Mouse (Mus musculus) layer of hippocampus, postnatal 14 days (tissue): ENCODE data around the gene Cbx5. TPM values are rescaled to one million over a fixed set of nuclear protein-coding genes. Genes with fewer than 3 reads are reported as not detected.

ENCODE experiments used
- DNase-seq, 2 experiments: peaks; one replicate each; pipeline ENCODE4 v3.0.0; 2021 to 2022; ENCODE audit warnings: low spot score in 2 of 2, mixed read lengths in 1 of 2
- total RNA-seq, 2 experiments: library from RNA; stranded (reverse); gene quantifications; 2 replicates each; pipeline ENCODE4 v1.2.3; 2021

The Cbx5 gene
- total RNA-seq, 2 experiments from 2014 or later: 155 to 158 TPM

DNA sequence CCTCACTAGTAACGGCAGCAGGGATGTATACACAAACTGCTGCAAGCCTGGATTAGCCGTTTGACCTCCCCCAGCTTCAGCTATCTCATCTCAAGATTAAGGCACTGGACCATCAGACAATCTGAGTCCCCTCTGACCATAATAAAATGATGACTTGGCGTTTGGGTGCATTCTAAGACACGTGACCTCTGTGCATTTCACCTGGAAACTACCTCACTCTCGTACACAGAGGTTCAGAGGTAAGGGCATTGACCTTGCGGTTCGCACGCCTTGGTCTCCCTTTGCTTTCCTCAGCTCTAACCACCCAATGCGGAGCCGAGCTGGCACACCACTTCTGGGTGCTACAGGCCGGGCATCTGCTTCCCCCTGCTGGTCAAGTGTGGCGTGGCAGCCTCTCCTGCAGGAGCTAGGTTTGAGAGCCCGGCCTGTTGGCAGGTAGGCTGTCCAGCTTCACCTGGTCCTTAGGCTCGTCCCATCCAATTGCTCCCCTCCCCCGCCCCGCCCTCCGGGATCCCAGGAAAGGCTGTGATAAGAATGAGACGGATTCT lies 62.7 kb downstream of the Cbx5 start:
- peak; percentile 86 to 91 for DNase-seq

DNA sequence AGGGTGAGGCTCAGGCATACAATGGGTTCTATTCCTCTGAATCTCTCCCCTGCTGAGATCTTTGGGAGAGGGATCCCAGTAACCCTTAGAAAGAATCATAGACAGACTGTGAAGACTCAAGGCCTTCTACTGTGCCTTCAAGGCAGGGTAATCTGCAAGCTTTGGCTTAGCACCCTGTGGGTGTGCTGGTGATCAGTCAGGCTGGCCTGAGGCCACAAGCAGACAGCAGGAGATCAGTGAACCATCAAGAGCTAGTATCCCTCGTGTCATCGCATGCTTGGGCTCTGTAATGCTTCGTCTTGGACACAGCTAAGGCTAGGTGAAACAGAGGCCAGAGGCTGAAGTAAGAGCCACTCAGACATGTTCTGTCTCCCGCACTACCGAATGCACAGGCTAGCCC lies 66.4 kb downstream of the Cbx5 start:
- no peak for DNase-seq

DNA sequence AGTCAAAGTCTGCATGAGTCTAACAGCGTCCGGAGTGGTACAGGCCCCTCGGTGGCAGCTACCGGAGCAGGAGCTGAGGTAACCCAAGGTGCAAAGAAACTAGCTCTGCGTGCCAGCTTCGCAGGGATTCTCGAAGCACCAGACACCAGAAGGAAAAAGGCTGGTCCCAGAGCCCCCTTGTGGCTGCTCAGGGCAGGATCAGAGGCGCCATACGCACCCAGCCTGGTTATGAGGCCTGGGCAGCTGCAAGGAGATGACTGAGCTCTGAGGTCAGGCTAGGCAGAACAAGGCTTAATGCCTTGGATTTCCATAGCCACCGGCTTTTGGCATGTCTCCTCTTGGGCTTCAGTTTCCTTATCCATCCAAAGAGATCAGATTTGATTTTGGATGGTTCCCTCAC lies 67.1 kb downstream of the Cbx5 start:
- DNase-seq: peak in 1 of 2 experiments; percentile 41

DNA sequence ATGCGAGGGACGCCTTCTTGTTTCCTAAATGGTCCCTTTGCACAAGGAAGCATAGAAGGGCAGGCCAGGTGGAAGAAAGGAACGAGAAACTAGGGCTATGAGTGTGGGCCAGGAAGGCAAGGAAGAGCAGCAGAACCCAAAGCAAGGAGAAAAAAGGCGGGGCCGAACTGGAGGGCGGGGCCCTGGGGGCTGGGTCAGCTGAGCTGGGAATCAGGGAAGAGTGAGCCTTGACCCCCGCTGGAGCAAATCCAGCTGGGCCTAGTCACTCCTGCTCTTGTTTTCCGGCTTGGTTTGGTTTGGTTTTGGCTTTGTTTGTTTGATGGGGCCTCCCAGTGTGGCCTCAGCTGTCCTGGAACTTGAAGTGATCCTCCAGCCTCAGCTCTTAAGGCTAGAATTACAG lies 68.3 kb downstream of the Cbx5 start:
- no peak for DNase-seq

DNA sequence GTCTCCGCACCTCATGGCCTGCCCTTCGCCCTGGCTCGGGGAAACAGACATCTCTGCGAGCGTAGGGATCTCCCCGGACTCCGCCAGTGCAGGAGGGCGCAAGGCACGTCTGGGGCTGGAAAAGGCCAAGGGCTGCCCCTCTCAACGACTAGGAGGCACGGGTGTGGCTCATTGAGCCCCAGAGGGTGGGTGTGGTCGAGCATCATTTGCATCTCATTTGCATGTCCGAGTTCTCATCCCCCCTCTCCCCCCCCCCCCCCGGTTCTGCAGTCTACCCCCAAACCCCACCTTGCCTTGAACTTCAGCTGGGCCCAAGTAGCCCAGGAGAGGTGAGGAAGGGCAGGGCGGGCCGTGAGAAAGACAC lies 69.3 kb downstream of the Cbx5 start:
- DNase-seq: no peak

DNA sequence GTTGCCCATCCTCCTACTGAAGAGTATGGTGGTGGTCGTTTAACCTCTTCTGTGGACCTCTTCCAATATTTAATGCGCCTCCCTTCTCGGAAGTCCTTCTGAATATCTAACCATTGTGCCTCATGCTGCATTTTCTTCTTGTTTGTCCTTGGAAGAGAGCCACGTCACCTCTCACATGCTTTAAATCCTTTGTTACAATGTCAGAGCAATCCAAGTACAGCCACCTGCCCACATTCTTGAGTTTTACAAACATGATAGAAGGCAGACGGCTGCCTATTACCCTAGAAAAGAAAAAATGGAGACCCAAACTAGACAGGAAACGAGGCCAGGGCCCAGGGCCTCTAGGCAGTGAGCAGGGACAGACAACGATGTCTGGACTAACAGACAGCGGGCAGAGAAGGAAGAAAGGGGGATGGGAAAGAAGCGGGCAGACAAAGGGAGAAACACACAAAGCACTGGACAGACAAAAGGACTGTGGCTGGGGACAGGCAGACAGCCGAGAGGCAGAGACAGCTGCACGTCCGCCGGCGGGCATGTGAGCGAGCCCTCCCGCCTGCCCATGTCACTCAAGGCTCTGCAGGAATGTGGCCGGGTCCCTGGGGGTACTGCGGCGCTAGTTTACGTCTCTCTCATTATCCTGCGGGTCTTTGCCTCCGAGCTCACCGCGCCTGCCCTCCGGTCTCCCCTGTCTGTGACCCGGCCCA lies 69.9 kb downstream of the Cbx5 start:
- DNase-seq: no peak

DNA sequence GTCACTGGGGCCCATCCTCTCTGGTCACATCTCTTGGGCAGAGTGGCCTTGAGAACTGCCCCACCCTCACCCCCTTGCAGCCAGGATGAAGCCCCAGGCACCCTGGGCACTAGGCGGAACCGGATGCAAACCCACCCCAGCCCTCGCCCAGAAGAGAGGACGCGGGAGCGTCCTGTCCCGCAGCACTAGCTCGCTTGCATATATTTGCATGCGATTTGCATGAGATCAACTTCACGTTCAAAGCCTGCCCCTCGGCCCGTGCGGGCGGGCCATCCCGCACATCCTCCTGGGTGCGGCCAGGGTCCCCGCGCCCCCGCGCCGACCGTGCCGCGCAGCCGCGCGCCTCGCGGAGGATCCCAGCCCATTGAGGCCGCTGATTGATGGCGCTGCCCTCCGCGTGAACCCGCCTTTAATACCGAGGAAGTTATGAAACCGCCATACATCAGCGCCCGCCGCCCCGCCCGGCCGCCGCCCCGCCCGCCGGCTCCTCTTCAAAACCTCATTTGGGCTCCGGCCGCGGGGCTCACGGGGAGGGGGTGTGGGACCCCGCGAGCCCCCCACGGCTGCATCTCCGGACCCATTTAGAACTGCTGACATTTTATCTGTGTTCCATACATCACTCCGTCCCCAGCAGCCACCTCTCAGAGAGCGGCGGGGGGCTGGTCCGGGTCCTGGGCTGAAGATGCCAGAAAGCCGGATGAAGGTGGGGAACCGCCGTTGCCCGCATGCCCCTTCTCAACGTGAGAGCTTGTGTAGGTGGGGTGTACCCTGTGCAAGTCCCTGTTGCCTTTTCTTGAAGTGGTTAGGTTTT lies 70.6 kb downstream of the Cbx5 start:
- no peak for DNase-seq

DNA sequence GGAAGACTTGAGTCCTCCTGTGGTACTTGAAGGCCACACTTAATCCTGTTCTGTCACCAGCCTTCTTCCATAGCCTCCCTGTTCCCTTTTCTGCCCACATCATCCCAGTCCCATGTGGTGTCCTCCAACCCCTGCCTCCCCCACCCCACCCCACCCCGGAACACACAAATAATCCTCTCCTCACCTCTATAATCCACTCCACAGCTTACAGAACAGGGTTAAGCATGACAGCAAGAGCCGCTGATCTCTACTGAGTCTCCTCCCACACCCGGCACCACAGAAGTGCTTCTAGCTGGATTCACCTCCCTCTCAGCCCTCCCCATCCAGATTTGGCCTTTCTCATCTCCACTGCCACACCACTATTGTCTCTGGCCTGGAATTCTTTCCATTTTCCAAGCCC lies 71.8 kb downstream of the Cbx5 start:
- DNase-seq: no peak

DNA sequence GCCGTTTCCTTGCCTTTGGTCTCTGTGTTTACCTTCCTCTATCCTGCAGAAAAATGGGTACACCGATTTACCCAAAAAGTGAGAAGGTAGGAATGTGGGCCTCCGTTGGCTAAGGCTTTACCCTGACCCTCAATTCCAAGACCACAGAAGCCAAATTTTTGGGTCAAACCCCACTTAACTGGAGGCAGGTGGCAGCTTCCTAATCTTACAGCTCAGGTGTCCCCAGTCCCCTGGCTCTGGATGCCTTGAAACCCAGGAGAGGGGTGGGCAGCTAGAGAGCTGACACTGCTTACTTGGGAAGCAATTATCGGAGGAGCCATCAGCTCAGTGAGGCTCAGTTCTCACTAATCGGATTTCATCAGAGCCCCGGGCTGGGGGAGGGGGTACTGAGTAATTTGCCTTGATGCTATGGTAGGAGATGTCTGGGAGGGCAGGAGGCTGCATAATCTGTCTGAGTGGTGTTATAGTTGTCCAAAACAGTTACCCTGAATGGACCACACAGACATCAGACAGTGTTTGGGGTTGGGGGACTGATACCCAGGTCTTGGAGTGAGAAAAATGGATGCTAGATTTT lies 72.5 kb downstream of the Cbx5 start, which contains the start of gene Smug1:
Gene Smug1 (minus strand): TSS at position 51 of the 574 bp plus-strand sequence.
- no peak for DNase-seq

DNA sequence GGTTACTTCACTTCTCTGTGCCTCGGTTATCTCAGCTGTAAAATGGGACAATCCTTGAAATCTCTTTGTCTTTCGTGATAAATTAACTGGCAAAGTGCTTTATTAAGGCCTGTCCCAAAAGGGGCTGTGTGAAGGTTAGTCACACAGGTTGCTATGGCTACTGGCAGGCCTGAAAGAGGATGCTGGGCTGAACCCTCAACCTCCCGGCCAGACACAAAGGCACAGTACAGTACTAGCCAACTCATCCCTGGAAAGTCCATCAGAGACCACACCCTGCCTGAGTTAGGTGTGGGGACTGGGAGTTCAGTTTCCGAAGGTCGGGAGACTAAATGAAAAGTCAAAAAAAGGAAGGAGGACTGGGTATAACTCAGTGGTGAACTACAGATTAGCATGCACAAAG lies 73.7 kb downstream of the Cbx5 start:
- DNase-seq: no peak

DNA sequence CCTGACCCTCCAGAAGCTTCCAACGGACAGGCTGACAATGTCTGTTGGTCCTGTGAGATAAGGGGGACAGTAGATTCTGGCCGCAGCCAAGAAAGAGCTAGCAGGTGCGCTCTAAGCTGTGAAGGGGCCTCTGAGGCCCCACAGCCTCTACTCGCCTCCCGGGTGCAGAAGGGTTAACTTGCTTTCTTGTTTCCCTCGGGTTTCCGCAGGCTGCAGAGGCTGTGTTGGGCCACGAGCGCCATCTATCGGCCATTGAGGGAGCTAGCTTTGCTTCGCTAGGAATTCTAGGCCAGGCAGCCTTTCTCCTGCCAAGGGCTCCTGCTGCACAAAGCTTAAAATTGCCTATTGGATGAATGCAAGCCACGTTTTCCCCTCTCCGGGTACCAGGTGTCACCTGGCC lies 74.2 kb downstream of the Cbx5 start:
- peak; percentile 91 to 95 for DNase-seq

DNA sequence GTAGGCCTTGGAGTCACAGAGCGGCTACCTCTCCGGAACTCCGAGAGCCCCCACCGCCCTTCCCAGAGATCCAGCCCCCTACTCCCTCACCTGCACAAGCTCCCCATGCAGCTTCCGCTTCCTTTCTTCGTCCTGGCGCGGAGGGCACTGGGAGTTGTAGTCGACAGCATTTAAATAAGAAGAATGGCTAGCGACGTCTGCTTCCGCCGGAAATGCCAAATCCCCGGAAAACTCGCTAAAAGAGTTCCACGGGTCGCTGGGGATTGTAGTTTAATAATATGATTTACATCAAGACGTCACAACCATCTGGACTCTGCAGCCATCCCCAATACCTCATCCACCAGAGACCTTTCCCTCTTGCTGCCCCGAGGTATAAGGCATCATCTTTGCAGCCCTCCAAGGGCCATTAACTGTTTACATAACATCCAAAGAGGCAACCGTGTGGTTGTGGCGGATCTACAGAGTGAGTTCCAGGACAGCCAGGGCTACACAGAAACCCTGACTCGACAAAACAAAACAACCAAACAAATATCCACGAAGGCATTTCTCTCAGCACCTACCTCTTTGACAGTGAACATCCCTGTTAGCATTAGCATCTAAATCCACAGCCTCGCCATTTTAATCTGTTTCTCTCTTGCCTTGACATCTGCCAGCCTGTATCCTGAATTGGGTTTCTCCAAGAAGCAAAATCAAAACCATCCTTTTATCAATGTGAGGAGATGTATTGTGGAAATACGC lies 76.3 kb downstream of the Cbx5 start:
- DNase-seq: peak; percentile 88 to 95

DNA sequence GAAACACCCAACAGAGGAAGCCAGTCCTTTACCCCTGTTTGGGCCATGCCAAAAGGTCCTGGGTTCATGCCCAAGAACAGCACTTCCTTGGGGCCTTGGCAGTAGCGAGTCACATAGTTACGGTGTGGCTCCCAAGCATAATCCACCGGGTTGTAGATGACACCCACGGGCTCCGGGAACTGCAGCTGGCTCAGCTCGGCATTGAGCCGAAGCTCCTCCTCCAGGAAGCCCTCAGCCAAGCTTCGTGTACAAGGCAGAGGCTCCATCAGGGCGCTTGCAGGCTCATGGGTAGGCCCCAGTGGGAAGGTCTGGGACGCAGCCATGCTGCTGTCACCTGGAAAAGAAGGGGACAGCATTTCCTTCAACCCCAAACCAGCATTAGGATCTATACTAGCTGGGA lies 82.0 kb downstream of the Cbx5 start:
- no peak for DNase-seq

DNA sequence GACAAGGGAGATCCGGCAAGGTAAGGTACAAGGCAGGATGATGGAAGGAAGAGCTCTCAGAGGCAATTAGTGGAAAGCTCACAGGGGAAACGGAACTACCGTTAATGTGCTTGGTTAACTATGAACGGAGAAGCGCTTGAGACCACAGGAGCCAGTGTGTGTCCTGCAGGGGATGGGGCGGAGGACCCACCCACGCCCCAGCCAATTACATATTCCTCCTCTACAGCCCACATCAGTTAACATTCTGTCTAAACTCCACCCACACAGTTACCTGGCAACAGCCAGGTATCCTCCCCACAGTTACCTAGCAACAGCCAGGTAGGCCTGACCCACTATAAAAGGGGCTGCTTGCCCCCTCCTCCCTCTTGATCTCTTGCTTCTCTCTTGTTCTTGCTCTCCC lies 82.7 kb downstream of the Cbx5 start:
- no peak for DNase-seq

DNA sequence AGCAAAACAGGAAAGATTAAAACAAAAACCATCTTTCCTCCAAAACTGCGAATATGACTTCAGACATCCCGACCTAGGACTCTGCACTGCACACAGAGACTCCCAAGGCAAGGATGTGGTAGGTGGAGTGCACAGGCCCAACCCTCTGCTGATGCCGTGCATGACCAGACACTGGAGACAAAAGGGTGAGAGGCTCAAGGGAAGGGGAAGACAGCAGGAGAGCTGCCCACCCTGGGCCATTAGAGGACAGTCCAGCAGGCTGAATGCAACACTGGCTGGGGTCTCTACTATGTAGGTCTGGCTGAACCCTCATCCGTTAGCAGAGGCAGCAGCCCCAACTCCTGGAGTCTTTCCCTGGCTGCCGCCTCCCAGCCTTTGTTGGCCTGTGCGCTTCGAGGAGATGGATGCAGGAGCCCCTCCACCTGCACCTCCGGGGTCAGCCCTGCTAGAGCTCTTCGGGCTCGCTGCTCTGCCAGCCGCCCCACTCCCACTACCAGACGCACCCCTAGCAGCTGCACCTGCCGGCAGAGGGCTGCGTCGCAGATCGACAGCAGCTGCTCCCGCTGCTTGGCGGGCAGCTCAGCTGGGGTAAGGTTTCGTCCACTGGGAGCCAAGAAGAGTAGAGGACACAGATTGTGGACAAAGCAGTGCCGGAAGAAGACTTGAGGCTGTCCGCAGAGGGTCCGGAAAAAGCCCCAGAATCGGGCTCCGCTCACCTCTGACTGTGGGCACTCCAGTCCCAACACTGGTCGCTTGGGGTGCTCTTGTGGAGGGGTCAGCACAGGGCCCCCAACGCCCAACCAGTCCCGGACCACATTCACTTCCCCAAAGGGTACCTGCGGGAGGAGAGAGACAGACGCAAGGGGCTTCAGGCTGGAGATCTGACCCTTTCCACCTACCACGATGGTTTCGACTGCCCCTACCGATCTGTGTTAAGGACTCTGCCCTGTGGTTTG lies 84.0 kb downstream of the Cbx5 start:
- no peak for DNase-seq

DNA sequence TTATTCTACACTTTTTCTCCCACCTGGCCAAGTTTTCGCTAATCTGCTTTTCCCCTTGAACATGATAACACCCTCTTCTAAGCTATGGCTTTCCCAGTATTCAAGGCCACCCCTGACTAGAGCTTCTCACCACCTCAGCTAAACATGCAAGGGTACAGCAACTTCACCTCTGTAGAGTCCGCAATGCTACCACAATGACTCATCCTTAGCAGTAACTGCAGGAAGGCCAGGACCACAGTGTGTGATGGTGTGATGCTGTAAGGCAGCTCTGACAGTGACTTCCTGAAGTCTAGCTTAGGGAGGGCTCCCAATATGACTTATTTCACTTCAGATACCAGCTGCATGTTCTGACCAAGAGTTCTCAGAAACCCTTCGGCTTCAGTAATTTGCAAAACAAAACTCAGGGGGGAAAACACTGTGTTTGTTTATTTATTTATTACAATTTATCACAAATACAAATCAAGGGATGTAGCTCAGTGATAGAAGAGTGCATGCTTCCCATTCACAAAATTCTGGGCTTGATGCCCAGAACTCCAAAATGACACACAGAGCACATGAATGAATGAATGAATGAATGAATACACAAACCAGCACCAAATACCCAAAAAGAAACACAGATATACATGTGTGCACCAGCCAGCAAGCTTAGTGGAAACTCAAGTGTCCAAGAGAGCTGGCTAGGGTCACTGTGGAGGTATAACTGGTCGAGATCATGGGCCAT lies 86.6 kb downstream of the Cbx5 start:
- no peak for DNase-seq

DNA sequence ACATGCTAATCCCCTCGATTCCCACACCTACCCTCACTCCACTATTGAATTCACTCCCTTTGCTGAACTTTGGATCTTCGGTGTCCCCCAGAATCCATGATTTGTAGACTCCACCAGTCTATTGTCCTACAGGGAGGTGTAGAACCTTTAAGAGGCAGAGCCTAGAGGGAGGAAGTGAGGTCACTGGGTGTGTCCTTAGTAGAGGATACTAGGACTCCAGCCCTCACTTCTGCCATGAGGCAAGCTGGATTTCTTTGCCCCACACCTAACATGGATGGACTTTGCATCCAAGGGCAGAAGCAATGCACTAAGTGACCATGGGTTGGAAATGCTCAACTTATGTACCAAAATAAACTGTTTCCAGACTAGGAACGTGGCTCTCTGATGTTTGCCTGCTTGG lies 87.2 kb downstream of the Cbx5 start:
- DNase-seq: no peak

DNA sequence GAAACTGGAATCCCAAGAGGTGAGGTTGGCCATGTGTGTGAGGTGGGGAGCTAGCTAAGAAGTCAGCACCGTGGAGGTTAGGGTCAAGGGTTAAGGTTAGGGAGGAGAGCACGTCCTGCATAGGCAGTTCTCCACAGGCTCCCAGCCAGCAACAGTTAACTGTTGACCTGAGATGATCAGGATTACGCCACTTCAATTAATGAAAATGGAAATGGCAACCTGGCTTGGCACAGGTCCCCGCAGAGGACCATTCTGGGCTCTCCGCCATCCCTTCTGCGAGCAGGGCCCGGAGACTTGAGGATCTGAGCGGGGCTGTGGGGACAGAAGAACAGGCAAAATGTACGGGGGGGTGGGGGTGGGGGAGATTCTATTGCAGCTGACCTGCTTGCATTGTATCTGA lies 91.8 kb downstream of the Cbx5 start:
- no peak for DNase-seq

DNA sequence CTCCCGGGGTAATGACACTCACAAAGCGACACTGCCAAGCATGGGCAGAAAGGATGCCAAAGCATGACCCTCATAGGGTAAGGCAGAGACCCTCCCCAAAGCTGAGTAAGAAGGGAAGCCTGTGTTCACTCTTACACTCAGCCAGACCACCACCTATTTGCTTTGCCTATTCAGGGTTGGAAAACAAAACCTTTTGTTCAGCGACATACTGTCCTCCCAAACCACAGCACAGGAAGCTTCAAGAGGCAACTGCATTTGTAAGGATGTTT lies 92.3 kb downstream of the Cbx5 start:
- no peak for DNase-seq
